8 mouse cellular contexts compared by ENCODE assay signal in genomic region chr6:42692154-42692516, GRCm38 (mm10). TPM values are rescaled to one million over a fixed set of nuclear protein-coding genes. Genes with fewer than 3 reads are reported as not detected.
DNase-seq lines count a peak whose midpoint lies in the region; ATAC-seq lines count a peak whose summit lies in the region.

No protein-coding gene starts in this region.

- H3K36me3 ChIP-seq in intestine, embryonic 15.5 days = no peaks in the 10 kb centered on the region

- peak overlapping the region; percentile 89 for H3K4me2 ChIP-seq in intestine, embryonic 15.5 days (replicated peaks)

- peak overlapping the region; percentile 87 for H3K9ac ChIP-seq in intestine, embryonic 15.5 days

- H3K9me3 ChIP-seq in intestine, embryonic 15.5 days = no peaks in the 10 kb centered on the region

- peak; percentile 91 for DNase-seq in adrenal gland, postnatal 14 days
- peak; percentile 88 for DNase-seq in embryo, embryonic 11 days
- peak; percentile 60 to 76 for DNase-seq in gastrocnemius, postnatal 36 days
- peak; percentile 64 to 89 for DNase-seq in left cerebral cortex, postnatal 10 days (ENCODE audit: extremely low spot score in 1 of 2, low spot score in 2 of 2)
- peak; percentile 75 for DNase-seq in right cerebral cortex, postnatal 25 days
- no peak for DNase-seq in thymus, postnatal 14 days

- intact Hi-C loops in gastrocnemius, postnatal 36 days (cut with DNase I) = no loop called here
- intact Hi-C loops in left cerebral cortex, postnatal 10 days (cut with DNase I) = no loop called here

- peak overlapping the region; percentile 95 for H3K27ac ChIP-seq in intestine, embryonic 15.5 days

- H3K27me3 ChIP-seq in intestine, embryonic 15.5 days (replicated peaks) = no peaks in the 10 kb centered on the region

- WGBS in intestine, embryonic 15.5 days = 2% methylated on average over 10 of the region's 10 CpGs

- H3K4me1 ChIP-seq in intestine, embryonic 15.5 days (replicated peaks) = no peaks in the 10 kb centered on the region

- H3K4me3 ChIP-seq in intestine, embryonic 15.5 days (replicated peaks) = peak overlapping the region; percentile 78

- ATAC-seq in intestine, embryonic 15.5 days = peak; percentile 90
- ATAC-seq in megakaryocyte, adult 5-6 weeks (ENCODE audit: poor library complexity, severe bottlenecking) = peak; percentile 29; the same call in 1 of the 2 replicates

RNA-seq across cellular contexts. Expression of gene Tcaf1, which starts 17.8 kb away (rescaled TPM):
- total RNA-seq in adrenal gland, postnatal 14 days (2021) = 57.6 and 59.4 TPM in 2 replicates
- 1 to 10 TPM; 5.9 to 6.3 TPM for total RNA-seq in gastrocnemius, postnatal 36 days (2021)
- 55.7 and 57.7 TPM in 2 replicates for polyA plus RNA-seq in intestine, embryonic 15.5 days (2015; fragmentation: Nextera tagmentation; extraction: Ambion mirVana)
- 100 to 1,000 TPM; 265 to 270 TPM for total RNA-seq in left cerebral cortex, postnatal 10 days (2021)
- 0.04 TPM in 1 of 2 replicates, not detected in the other for total RNA-seq in megakaryocyte, adult 5-6 weeks (2015)
- total RNA-seq in megakaryocyte, adult 5-6 weeks (2017) = 0.11 TPM in 1 of 2 replicates, not detected in the other

RNA-seq across cellular contexts. Expression of gene Olfr453, which starts 47.0 kb away (rescaled TPM):
- total RNA-seq in adrenal gland, postnatal 14 days (2021) = not detected in 2 replicates
- not detected for total RNA-seq in gastrocnemius, postnatal 36 days (2021)
- not detected in 2 replicates for polyA plus RNA-seq in intestine, embryonic 15.5 days (2015; fragmentation: Nextera tagmentation; extraction: Ambion mirVana)
- not detected for total RNA-seq in left cerebral cortex, postnatal 10 days (2021)
- total RNA-seq in megakaryocyte, adult 5-6 weeks (2015) = not detected in 2 replicates
- total RNA-seq in megakaryocyte, adult 5-6 weeks (2017) = not detected in 2 replicates

RNA-seq across cellular contexts. Expression of gene Tcaf2, which starts 47.1 kb away (rescaled TPM):
- total RNA-seq in adrenal gland, postnatal 14 days (2021) = 9.1 and 9.6 TPM in 2 replicates
- total RNA-seq in gastrocnemius, postnatal 36 days (2021) = 1 to 10 TPM; 2.3 TPM
- 6.0 and 6.4 TPM in 2 replicates for polyA plus RNA-seq in intestine, embryonic 15.5 days (2015; fragmentation: Nextera tagmentation; extraction: Ambion mirVana)
- total RNA-seq in left cerebral cortex, postnatal 10 days (2021) = 1 to 10 TPM; 1.3 to 1.6 TPM
- total RNA-seq in megakaryocyte, adult 5-6 weeks (2015) = not detected in 2 replicates
- total RNA-seq in megakaryocyte, adult 5-6 weeks (2017) = 0.22 TPM in 1 of 2 replicates, not detected in the other

Comparison
In these comparisons a context has a peak if more than half of its experiments do, and no peak if none do; other contexts are left out.
1. RNA of gene Tcaf1, which starts 17.8 kb away (total RNA-seq): 265 to 270 TPM in left cerebral cortex, postnatal 10 days, 57.6 to 59.4 TPM in adrenal gland, postnatal 14 days and 5.9 to 6.3 TPM in gastrocnemius, postnatal 36 days; 0.04 to 0.11 TPM in megakaryocyte, adult 5-6 weeks; every median in the first group is over 4 times any median in the second.